Mouse (Mus musculus) kidney, adult 2 months (tissue): ENCODE results near the gene Dnah6.

ENCODE experiments used
- CTCF ChIP-seq: fragments of 200-500 bp; conservative IDR thresholded peaks from 2 replicates; pipeline ENCODE4 v1.5.1; 2011; ENCODE audit warnings: low read depth, mild to moderate bottlenecking, control low read depth, low read length, moderate library complexity, mixed read lengths; ENCODE audit not compliant: insufficient read depth, insufficient read length
- POLR2A ChIP-seq: fragments of 200-500 bp; IDR thresholded peaks from one replicate; pipeline ENCODE4 v1.6.1; 2011; ENCODE audit warnings: low read depth, low read length, control low read depth

DNA sequence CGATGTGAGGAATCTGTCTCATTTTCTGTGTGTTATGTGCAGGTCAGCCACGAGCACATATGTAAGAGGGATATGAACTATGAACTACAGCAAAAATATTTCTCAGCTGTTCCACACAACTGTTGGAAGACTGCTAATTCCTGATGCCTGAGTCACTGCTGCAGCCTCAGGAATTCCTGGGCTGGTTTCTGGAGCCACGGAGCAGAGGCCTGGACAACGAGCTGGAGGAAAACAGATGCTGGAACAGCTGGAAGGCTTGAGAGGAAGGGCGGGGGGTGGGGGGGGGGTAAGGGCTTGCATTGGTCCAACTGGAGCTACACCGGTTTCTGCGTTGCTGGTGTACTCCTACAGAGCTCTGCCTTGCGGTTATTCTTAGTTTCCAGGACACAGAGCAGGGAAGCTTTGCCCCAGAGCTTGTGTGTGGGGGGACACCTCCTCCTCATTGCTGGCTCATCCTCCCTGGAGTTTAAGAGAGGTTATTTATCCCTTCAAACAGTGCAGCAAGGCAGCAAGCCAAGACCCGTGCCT, 240.3 kb downstream of the Dnah6 start:
- no peak for TF ChIP-seq CTCF
- no peak for TF ChIP-seq POLR2A
